Mouse (Mus musculus) heart, embryonic 11.5 days (tissue): Measurements from ENCODE around the gene Parp9. TPM values are rescaled to one million over a fixed set of nuclear protein-coding genes. Genes with fewer than 3 reads are reported as not detected.
"Not testable (repeated sequence)": the region's sequence is repeated elsewhere in the genome, so short reads cannot be mapped to it uniquely, and the experiment has no call there.

Experiments used
- ATAC-seq: fragments of 200-750 bp; cut with Nextera tagmentation; replicated peaks from 2 replicates; pipeline ENCODE4 v1.8.0; 2017; ENCODE audit warnings: moderate library complexity; ENCODE audit not compliant: insufficient number of reproducible peaks, low FRiP score, low TSS enrichment
- H3K27ac ChIP-seq: fragments of 300-500 bp; sonication (generic); 2 replicates; pipeline ENCODE4 v1.5.1; 2014; ENCODE audit warnings: mild to moderate bottlenecking, low read depth, low read length
- H3K27me3 ChIP-seq: fragments of 300-500 bp; sonication (generic); 2 replicates; pipeline ENCODE4 v1.6.1; 2014; ENCODE audit warnings: mild to moderate bottlenecking, low read length, mixed read lengths; ENCODE audit not compliant: control insufficient read depth, insufficient read depth
- H3K36me3 ChIP-seq: fragments of 300-500 bp; sonication (generic); 2 replicates; pipeline ENCODE4 v1.6.1; 2014; ENCODE audit warnings: mild to moderate bottlenecking, low read length, moderate library complexity, mixed read lengths; ENCODE audit not compliant: control insufficient read depth, insufficient read depth
- H3K4me1 ChIP-seq: fragments of 300-500 bp; sonication (generic); 2 replicates; pipeline ENCODE4 v1.6.1; 2014; ENCODE audit warnings: low read length; ENCODE audit not compliant: control insufficient read depth, insufficient read depth
- H3K4me2 ChIP-seq: fragments of 300-500 bp; sonication (generic); 2 replicates; pipeline ENCODE4 v1.6.1; 2014; ENCODE audit warnings: mild to moderate bottlenecking, moderate library complexity
- H3K4me3 ChIP-seq: fragments of 300-500 bp; sonication (generic); 2 replicates; pipeline ENCODE4 v1.5.1; 2014; ENCODE audit warnings: low read depth, low read length
- H3K9ac ChIP-seq: fragments of 300-500 bp; sonication (generic); 2 replicates; pipeline ENCODE4 v1.6.1; 2014; ENCODE audit warnings: mild to moderate bottlenecking, low read depth, low read length, moderate library complexity
- H3K9me3 ChIP-seq: fragments of 300-500 bp; sonication (generic); replicated peaks from 2 replicates; pipeline ENCODE4 v1.6.1; 2016; ENCODE audit warnings: low read length; ENCODE audit not compliant: control insufficient read depth
- WGBS: fragments of 180-500 bp; shearing (Covaris S2); extraction: QIAGEN DNeasy Blood & Tissue Kit; methylation state at CpG from one replicate; pipeline ENCODE4 v1.1.7; 2014; ENCODE audit not compliant: insufficient replicate concordance; 5-methylcytosine and 5-hydroxymethylcytosine counted together
- polyA plus RNA-seq: library from polyadenylated mRNA; unstranded; fragments of >200 nt; fragmentation: Nextera tagmentation; extraction: Ambion mirVana; gene quantifications from 2 replicates; pipeline ENCODE4 v1.2.1, GENCODE M21; 2014

Gene Parp9
- polyA plus RNA-seq, 1 experiment from 2014 or later = 3.3 TPM

DNA sequence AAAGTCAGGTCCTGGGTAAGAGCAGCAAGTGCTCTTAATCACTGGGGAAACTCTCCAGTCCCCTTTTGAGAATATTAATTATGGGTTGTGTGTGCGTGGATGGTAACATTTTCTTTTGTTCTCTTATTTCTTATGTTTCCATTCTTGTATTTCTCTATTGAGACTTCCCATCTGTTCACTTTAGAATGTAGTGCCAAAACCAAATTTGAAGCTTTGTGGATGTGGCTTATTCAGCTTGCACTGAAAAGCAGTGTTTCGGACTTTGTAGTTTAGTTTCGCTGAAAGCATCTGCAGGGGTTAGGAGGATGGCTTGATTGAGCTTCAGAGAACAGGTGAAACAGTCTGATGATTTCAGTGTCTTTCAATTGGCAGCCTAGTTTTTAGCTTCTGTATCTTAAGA, 55.0 kb downstream of the Parp9 start:
- no peaks in the 10 kb centered on the region for H3K9me3 ChIP-seq
- no peak overlapping the region for H3K4me2 ChIP-seq
- no peak overlapping the region for H3K9ac ChIP-seq
- no peak overlapping the region for H3K27ac ChIP-seq
- ATAC-seq = no peak
- WGBS = 94% methylated on average over 3 of the region's 3 CpGs
- H3K4me3 ChIP-seq = no peak overlapping the region
- no peaks in the 10 kb centered on the region for H3K4me1 ChIP-seq
- no peaks in the 10 kb centered on the region for H3K27me3 ChIP-seq
- no peaks in the 10 kb centered on the region for H3K36me3 ChIP-seq

GRCm38 (mm10) chr16:35998852-35999251, 60.6 kb downstream of the Parp9 start:
- not testable (repeated sequence) for H3K4me3 ChIP-seq, H3K9ac ChIP-seq, H3K36me3 ChIP-seq, H3K4me1 ChIP-seq, H3K9me3 ChIP-seq, H3K27me3 ChIP-seq, H3K27ac ChIP-seq, H3K4me2 ChIP-seq, ATAC-seq
- 92% methylated on average over 4 of the region's 4 CpGs for WGBS

DNA sequence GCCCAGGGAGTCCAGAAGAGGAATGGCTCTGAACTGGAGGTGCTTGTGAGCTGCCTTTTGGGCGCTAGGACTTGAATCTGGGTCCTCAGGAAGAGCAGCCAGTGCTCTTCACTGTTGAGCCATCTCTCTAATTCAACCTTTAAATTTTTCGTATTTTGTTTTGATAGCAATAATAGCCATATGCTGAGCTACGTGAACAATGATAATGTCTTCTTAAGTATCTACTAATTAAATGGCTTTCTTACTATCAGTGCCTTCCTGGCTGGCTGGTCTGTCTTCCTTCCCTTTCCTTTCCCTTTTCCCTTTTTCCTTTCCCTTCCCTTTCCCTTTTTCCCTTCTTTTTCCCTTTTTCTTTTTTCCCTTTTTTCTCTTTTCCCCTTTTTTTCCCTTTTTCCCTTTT, 70.1 kb downstream of the Parp9 start:
- Histone ChIP-seq H3K4me2 (no peak overlapping the region), H3K27me3 (no peaks in the 10 kb centered on the region), H3K4me1 (no peaks in the 10 kb centered on the region), H3K9me3 (no peaks in the 10 kb centered on the region), H3K36me3 (no peaks in the 10 kb centered on the region), H3K4me3 (no peak overlapping the region), H3K9ac (no peak overlapping the region), H3K27ac (no peak overlapping the region)
- no peak for ATAC-seq
- 96% methylated on average over 3 of the region's 3 CpGs for WGBS

DNA sequence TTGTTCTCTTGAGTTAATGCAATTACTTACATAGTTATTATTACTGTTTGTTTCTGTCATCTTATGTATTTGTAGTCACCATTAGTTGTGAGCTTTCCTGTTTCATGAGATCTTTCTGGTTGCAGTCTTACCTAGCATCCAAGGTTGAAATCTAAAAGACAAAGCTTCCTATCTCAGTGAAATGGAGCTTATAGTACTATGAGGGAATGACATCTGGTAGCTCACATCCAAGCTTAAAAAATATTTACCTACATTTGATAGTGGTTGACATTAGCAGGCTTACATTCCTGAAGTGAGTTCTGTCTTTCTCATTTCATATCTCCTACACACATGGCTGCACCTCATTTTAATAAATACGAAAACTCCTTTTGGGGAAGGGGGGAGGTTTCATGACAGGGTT, 78.1 kb downstream of the Parp9 start:
- no peak overlapping the region for H3K4me3 ChIP-seq
- H3K27ac ChIP-seq = no peak overlapping the region
- no peak overlapping the region for H3K4me2 ChIP-seq
- no peak for ATAC-seq
- WGBS = 100% methylated on average over 1 of the region's 1 CpGs
- no peaks in the 10 kb centered on the region for H3K9me3 ChIP-seq
- no peaks in the 10 kb centered on the region for H3K27me3 ChIP-seq
- H3K36me3 ChIP-seq = peaks cover 6% of the 10 kb centered on the region
- no peaks in the 10 kb centered on the region for H3K4me1 ChIP-seq
- H3K9ac ChIP-seq = no peak overlapping the region

Other genes starting within 250 kb of the Parp9 start
- 11.3 and 12.0 TPM in 2 replicates for gene Dirc2, start 169.1 kb upstream of the Parp9 start, polyA plus RNA-seq
- gene Hspbap1, start 168.1 kb upstream of the Parp9 start, polyA plus RNA-seq = 12.7 and 13.3 TPM in 2 replicates
- 0.29 and 0.35 TPM in 2 replicates for gene Parp14, start 66.9 kb upstream of the Parp9 start, polyA plus RNA-seq
- gene Dtx3l, start 681 bp downstream of the Parp9 start, polyA plus RNA-seq = 3.4 and 4.0 TPM in 2 replicates
- 49.9 and 58.1 TPM in 2 replicates for gene Kpna1, start 40.3 kb downstream of the Parp9 start, polyA plus RNA-seq
- 6.5 and 7.6 TPM in 2 replicates for gene Wdr5b, start 102.7 kb downstream of the Parp9 start, polyA plus RNA-seq
- 723 and 731 TPM in 2 replicates for gene Fam162a, start 133.1 kb downstream of the Parp9 start, polyA plus RNA-seq
- 87.5 and 89.1 TPM in 2 replicates for gene Ccdc58, start 133.2 kb downstream of the Parp9 start, polyA plus RNA-seq
- gene Csta1, start 192.8 kb downstream of the Parp9 start, polyA plus RNA-seq = not detected in 2 replicates
- gene Stfa2l1, start 218.3 kb downstream of the Parp9 start, polyA plus RNA-seq = not detected in 2 replicates
- not detected in 2 replicates for gene Gm5483, start 245.7 kb downstream of the Parp9 start, polyA plus RNA-seq